Mouse (Mus musculus) inflammation-experienced regulatory T-cells, adult 6 months (primary cell): ENCODE results near the gene Akap2. TPM values are rescaled to one million over a fixed set of nuclear protein-coding genes. Genes with fewer than 3 reads are reported as not detected.
A peak's percentile ranks its signal among the peaks of the same experiment; 100 is the strongest.

ENCODE experiments used
- ATAC-seq: one replicate; pipeline ENCODE4 v1.8.0; 2017
- polyA plus RNA-seq, 3 experiments: library from polyadenylated mRNA; unstranded; fragments of 100-300 nt; shearing (Covaris generic); gene quantifications; one replicate each; pipeline ENCODE4 v1.2.1; 2017

Gene Akap2
- polyA plus RNA-seq, 3 experiments from 2014 or later = 2.3 to 3.9 (median 2.9) TPM

GRCm38 (mm10) chr4:57762424-57762823, 45.0 kb downstream of the Akap2 start:
- ATAC-seq = no peak

GRCm38 (mm10) chr4:57764392-57764791, 46.9 kb downstream of the Akap2 start:
- ATAC-seq = no peak

- no peak for ATAC-seq
These were observed 47.5 kb downstream of the Akap2 start for GRCm38 (mm10) chr4:57764926-57765325.

GRCm38 (mm10) chr4:57765806-57766205, 48.3 kb downstream of the Akap2 start:
- no peak for ATAC-seq

GRCm38 (mm10) chr4:57769007-57769406, 51.5 kb downstream of the Akap2 start:
- no peak for ATAC-seq

GRCm38 (mm10) chr4:57770185-57770823, 52.8 kb downstream of the Akap2 start:
- ATAC-seq = no peak

GRCm38 (mm10) chr4:57771558-57772219, 54.2 kb downstream of the Akap2 start:
- no peak for ATAC-seq

- no peak for ATAC-seq
These were observed 55.5 kb downstream of the Akap2 start for GRCm38 (mm10) chr4:57772851-57773510.

- ATAC-seq = no peak
These were observed 57.1 kb downstream of the Akap2 start for GRCm38 (mm10) chr4:57774517-57774916.

GRCm38 (mm10) chr4:57775582-57775981, 58.1 kb downstream of the Akap2 start:
- no peak for ATAC-seq

GRCm38 (mm10) chr4:57780403-57780802, 62.9 kb downstream of the Akap2 start:
- no peak for ATAC-seq

GRCm38 (mm10) chr4:57780833-57781641, 63.6 kb downstream of the Akap2 start:
- ATAC-seq = no peak

- ATAC-seq = peak; percentile 83
These were observed 64.5 kb downstream of the Akap2 start for GRCm38 (mm10) chr4:57781994-57782393.

GRCm38 (mm10) chr4:57782549-57783390, 65.3 kb downstream of the Akap2 start:
- peak; percentile 23 for ATAC-seq

GRCm38 (mm10) chr4:57783391-57783770, 65.9 kb downstream of the Akap2 start:
- ATAC-seq = no peak

- ATAC-seq = no peak
These were observed 66.6 kb downstream of the Akap2 start for GRCm38 (mm10) chr4:57783853-57784600.

- peak; percentile 35 for ATAC-seq
These were observed 71.3 kb downstream of the Akap2 start for GRCm38 (mm10) chr4:57788709-57789108.

GRCm38 (mm10) chr4:57789118-57789517, 71.7 kb downstream of the Akap2 start:
- ATAC-seq = no peak

GRCm38 (mm10) chr4:57793989-57794388, 76.5 kb downstream of the Akap2 start:
- no peak for ATAC-seq

GRCm38 (mm10) chr4:57794547-57794946, 77.1 kb downstream of the Akap2 start:
- no peak for ATAC-seq

GRCm38 (mm10) chr4:57797548-57798285, 80.3 kb downstream of the Akap2 start:
- no peak for ATAC-seq
